Mouse (Mus musculus) kidney, adult 2 months (tissue): ENCODE measurements around the gene Actg1. TPM values are rescaled to one million over a fixed set of nuclear protein-coding genes. Genes with fewer than 3 reads are reported as not detected.
"Not testable (repeated sequence)": the region's sequence is repeated elsewhere in the genome, so short reads cannot be mapped to it uniquely, and the experiment has no call there.

Experiments
- DNase-seq: peaks from one replicate; pipeline ENCODE4 v3.0.0; 2021
- H3K27ac ChIP-seq: fragments of 200-500 bp; 2 replicates; pipeline ENCODE4 v1.5.1; 2012; ENCODE audit warnings: low read depth, low read length, control low read depth, inconsistent platforms; ENCODE audit not compliant: insufficient read depth
- H3K27me3 ChIP-seq: fragments of 200-500 bp; replicated peaks from 2 replicates; pipeline ENCODE4 v1.6.1; 2012; ENCODE audit warnings: mild to moderate bottlenecking, moderate library complexity, low read length, inconsistent platforms; ENCODE audit not compliant: control insufficient read depth, insufficient read depth
- H3K36me3 ChIP-seq: fragments of 200-500 bp; 2 replicates; pipeline ENCODE4 v1.6.1; 2012; ENCODE audit warnings: mild to moderate bottlenecking, moderate library complexity, low read length, inconsistent platforms; ENCODE audit not compliant: control insufficient read depth, insufficient read depth
- H3K4me1 ChIP-seq: fragments of 200-500 bp; 2 replicates; pipeline ENCODE4 v1.6.1; 2011; ENCODE audit warnings: low read length; ENCODE audit not compliant: control insufficient read depth, insufficient read depth
- H3K4me3 ChIP-seq: fragments of 200-500 bp; 2 replicates; pipeline ENCODE4 v1.5.1; 2011; ENCODE audit warnings: mild to moderate bottlenecking, low read depth, low read length, control low read depth; ENCODE audit not compliant: insufficient read depth
- CTCF ChIP-seq: fragments of 200-500 bp; conservative IDR thresholded peaks from 2 replicates; pipeline ENCODE4 v1.5.1; 2011; ENCODE audit warnings: low read depth, mild to moderate bottlenecking, control low read depth, low read length, moderate library complexity, mixed read lengths; ENCODE audit not compliant: insufficient read depth, insufficient read length
- POLR2A ChIP-seq: fragments of 200-500 bp; IDR thresholded peaks from one replicate; pipeline ENCODE4 v1.6.1; 2011; ENCODE audit warnings: low read depth, low read length, control low read depth
- WGBS: fragments of 180-500 bp; shearing (Covaris S2); methylation state at CpG from one replicate; pipeline ENCODE4 v1.1.7; 2018; 5-methylcytosine and 5-hydroxymethylcytosine counted together
- polyA plus RNA-seq: library from polyadenylated mRNA; depleted of rRNA; stranded (reverse); fragments of >200 nt; gene quantifications from 2 replicates; pipeline ENCODE4 v1.2.3, GENCODE M21; 2012

Gene Actg1
- polyA plus RNA-seq, 1 experiment: 981 TPM

DNA sequence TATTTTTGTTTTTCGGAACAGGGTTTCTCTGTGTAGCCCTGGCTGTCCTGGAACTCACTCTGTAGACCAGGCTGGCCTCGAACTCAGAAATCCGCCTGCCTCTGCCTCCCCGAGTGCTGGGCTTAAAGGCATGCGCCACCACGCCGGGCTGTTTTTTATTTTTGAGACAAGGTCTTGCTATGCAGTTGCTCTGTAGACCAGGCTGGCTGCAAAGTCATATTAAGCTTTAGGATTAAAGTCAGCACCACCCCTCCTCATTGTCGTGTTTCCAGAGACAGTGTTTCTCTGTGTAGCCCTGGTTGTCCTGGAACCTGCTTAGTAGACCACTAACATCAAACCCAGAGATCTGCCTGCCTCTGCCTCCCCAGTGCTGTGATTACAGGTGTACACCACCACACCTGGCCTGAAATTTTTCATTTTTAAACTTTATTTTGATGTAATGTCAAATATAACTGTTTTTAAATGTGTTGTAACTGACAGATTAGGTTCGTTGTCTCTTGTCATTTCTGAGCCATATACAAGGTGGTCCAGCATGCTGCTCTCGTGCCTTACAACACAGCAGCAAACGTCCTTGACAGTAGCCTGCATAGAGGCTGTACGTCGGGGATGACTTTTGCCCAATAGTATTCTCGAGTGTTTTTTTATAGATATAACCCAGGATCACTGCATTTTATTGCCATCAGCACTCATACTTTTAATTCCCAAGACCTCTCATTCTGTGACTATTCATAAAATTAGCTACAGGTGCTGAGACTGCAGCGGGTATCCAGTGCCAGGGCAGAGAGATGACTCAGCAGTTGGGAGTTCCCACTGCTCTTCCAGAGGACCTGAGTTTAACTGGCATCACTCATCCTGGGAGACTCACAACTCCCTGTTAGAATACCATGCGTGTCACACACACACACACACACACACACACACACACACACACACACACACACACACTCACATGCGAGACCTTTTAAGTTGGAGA lies 6.2 kb upstream of the Actg1 start:
- no peak overlapping the region for H3K4me3 ChIP-seq
- H3K27ac ChIP-seq: no peak overlapping the region
- WGBS: 82% methylated on average over 17 of the region's 17 CpGs
- DNase-seq: no peak
- no peaks in the 10 kb centered on the region for H3K36me3 ChIP-seq
- H3K4me1 ChIP-seq: peaks cover 20% of the 10 kb centered on the region
- TF ChIP-seq POLR2A: no peak
- H3K27me3 ChIP-seq: no peaks in the 10 kb centered on the region

DNA sequence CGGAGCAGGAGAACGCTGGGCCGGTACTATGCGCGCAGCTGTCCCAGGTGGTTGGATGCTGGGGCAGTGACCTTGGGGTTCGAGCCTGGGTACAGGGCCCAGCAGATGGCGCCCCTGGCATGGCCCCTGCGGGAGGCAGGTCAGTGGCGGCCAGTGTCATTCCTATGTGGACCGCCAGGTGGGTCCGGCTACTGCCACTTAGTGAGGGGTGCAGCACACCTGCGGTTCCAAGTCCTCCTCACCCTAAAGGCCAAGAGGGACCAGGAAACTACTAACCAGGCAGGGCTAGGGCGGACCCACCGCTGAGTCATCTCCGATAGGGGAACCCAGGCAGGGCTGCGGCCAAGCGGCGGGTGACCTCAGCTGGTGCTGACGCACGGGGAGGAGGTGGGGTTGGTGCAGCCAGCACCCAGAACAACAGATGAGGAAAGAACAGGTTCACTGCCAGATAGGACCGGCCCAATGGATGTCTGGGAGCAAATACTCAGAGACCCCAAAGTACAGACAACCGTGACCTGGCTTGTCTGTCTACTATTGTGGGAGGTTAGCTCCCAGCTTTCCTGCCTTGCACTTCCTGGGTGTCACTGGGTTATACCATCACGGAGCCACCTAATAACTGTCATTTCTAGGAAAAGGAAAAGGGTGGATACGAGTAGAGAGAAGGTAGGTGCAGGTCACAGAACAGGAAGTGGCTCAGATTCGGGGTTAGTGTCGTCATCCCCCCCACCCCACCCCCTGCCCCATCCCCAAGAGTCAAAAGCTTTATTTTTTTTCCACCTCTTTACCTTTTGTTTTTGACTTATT lies 5.4 kb upstream of the Actg1 start:
- DNase-seq: peak; percentile 89
- Histone ChIP-seq H3K27ac (peak overlapping the region; percentile 57), H3K27me3 (no peaks in the 10 kb centered on the region), H3K4me3 (peak overlapping the region; percentile 7; the same call in 1 of the 2 replicates), H3K4me1 (peaks cover 20% of the 10 kb centered on the region), H3K36me3 (no peaks in the 10 kb centered on the region)
- WGBS: 27% methylated on average over 26 of the region's 26 CpGs
- TF ChIP-seq CTCF (peak; percentile 78), POLR2A (no peak)

- Histone ChIP-seq H3K27me3 (no peaks in the 10 kb centered on the region), H3K4me1 (peaks cover 20% of the 10 kb centered on the region), H3K27ac (peak overlapping the region; percentile 24), H3K36me3 (no peaks in the 10 kb centered on the region), H3K4me3 (no peak overlapping the region)
- 40% methylated on average over 13 of the region's 13 CpGs for WGBS
- DNase-seq: peak; percentile 67
- TF ChIP-seq CTCF (no peak), POLR2A (peak; percentile 15)
These were observed 4.4 kb upstream of the Actg1 start for GRCm38 (mm10) chr11:120352571-120353290.

GRCm38 (mm10) chr11:120352093-120352350 lies 3.7 kb upstream of the Actg1 start:
- H3K4me3 ChIP-seq, H3K27me3 ChIP-seq, H3K36me3 ChIP-seq, H3K27ac ChIP-seq, DNase-seq: not testable (repeated sequence)
- 95% methylated on average over 5 of the region's 5 CpGs for WGBS
- H3K4me1 ChIP-seq: peaks cover 20% of the 10 kb centered on the region

DNA sequence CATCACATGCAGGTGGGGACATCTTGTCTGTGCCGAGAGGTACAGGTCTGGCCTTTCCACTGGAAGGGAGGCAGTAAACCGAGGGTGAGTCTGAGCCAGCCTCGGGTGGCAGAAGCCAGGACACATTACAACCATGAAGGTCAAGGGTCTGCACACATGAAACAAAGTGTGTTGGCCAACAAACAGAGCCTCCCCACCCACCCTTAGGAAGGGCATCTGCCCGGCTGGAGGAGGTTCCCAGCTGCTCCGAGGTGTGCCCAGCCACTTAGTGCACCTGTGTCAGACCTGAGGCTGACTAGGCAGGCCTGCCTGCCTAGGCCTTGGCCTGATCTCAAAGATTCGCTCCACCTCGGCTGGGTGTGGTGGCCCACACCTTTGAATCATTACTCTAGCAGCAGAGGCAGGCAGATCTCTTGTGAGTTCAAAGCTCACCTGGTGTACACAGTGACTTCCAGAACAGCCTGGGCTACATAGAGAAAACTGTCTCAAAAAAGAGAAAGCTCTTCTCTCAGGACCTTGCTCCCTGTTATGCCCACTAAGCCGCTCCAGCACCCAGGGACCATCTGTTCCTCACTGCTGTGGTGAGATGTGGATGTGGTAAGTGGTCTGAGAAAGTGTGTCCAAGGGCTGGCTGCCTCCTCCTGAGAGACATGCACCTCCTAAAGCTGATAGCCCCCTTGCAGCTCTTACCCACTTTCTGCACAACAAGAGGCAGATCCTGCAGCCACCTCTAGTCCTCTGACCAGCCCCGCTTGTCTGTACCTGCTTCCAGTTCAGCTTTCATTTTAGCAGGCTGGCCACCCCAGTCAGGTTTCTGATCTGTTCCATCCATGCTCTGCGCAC lies 3.1 kb upstream of the Actg1 start:
- Histone ChIP-seq H3K36me3 (no peaks in the 10 kb centered on the region), H3K27ac (peak overlapping the region; percentile 95), H3K4me3 (no peak overlapping the region), H3K4me1 (peaks cover 20% of the 10 kb centered on the region), H3K27me3 (no peaks in the 10 kb centered on the region)
- 59% methylated on average over 10 of the region's 10 CpGs for WGBS
- DNase-seq: peak; percentile 52
- TF ChIP-seq POLR2A (no peak), CTCF (no peak)

- Histone ChIP-seq H3K36me3 (no peaks in the 10 kb centered on the region), H3K27me3 (no peaks in the 10 kb centered on the region), H3K4me3 (peak overlapping the region; percentile 81), H3K4me1 (peaks cover 20% of the 10 kb centered on the region), H3K27ac (peak overlapping the region; percentile 95)
- 19% methylated on average over 11 of the region's 11 CpGs for WGBS
- peak; percentile 74 for DNase-seq
- no peak for TF ChIP-seq CTCF
- TF ChIP-seq POLR2A: no peak
These were observed 2.4 kb upstream of the Actg1 start for GRCm38 (mm10) chr11:120350711-120351110.
